Mouse (Mus musculus): ENCODE measurements around the gene Atp2c2. TPM values are rescaled to one million over a fixed set of nuclear protein-coding genes. Genes with fewer than 3 reads are reported as not detected.
A peak's percentile ranks its signal among the peaks of the same experiment; 100 is the strongest.

The Atp2c2 gene
- polyA plus RNA-seq, 1 experiment from 2014 or later = not detected

DNA sequence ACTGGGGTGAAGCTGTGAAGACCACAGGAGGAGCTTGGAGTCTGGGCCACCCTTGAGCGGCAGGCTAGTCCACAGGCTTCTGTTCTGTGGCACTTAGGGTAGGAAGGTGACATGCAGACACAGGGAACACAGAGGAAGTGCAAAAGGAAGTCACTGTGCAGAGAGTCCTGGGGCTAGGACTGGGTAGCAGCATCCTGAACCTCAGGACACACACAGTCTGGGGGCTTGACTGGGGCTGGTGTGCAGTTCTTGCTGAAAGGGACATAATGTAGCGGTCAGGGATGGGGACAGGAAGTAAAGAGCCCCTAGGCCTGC is 56.3 kb downstream of the Atp2c2 start:
- H3K4me3 ChIP-seq = no peak overlapping the region
- H3K27me3 ChIP-seq = no peaks in the 10 kb centered on the region
- 57% methylated on average over 2 of the region's 2 CpGs for WGBS

DNA sequence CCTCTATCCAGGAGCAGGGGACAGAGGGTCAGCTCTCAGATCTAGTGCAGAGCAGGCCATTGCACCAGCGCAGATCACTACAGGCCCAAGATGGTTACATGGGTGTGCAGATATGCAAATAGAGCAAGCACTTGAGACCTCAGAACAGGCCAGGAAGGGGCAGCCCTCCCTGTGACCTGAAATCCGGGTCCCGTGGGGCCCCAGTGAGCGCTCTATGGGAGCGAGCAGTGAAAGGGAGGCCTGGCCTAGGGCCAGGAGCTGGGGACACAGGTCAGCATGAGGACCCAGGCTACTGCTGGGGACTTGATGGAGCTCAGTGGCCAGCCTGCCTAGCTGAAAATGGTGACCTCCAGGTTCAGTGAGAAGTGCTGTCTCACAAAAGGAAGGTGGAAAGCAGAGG is 56.7 kb downstream of the Atp2c2 start:
- Histone ChIP-seq H3K9me3 (replicated peaks) (no peaks in the 10 kb centered on the region), H3K4me2 (no peak overlapping the region), H3K36me3 (ENCODE audit: poor library complexity, severe bottlenecking) (peaks cover 19% of the 10 kb centered on the region), H3K4me3 (no peak overlapping the region), H3K9ac (no peak overlapping the region), H3K4me1 (peaks cover 17% of the 10 kb centered on the region), H3K27me3 (no peaks in the 10 kb centered on the region), H3K27ac (no peak overlapping the region)
- ATAC-seq = no peak
- WGBS = 68% methylated on average over 5 of the region's 5 CpGs

More for the DNA sequence above, 56.3 kb downstream of the Atp2c2 start:
- Histone ChIP-seq H3K4me2 (peak overlapping the region; percentile 51), H3K27ac (no peak overlapping the region), H3K9me3 (replicated peaks) (no peaks in the 10 kb centered on the region), H3K36me3 (ENCODE audit: poor library complexity, severe bottlenecking) (peaks cover 15% of the 10 kb centered on the region), H3K9ac (no peak overlapping the region), H3K4me1 (peaks cover 17% of the 10 kb centered on the region)
- ATAC-seq = no peak

DNA sequence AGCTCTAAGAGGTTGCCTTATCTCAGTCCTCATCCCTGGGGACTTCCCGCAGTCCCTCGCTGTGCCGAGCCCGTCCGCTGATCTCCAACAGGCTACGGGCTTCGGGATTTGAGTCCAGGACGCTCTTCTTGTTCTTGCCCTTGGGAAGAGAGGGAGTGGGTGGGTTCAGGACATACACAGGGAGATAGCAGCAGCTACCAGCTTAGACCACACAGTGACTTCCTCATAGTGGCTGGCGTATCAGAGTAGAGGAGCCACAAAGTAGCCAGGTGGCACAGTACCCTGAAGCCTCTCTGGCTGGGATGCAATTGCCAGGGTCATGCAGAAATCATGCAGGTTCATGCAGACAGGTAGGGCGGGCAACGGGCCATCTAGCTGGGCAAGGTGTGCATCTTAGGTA is 61.9 kb downstream of the Atp2c2 start:
- Histone ChIP-seq H3K4me1 (no peaks in the 10 kb centered on the region), H3K27me3 (no peaks in the 10 kb centered on the region), H3K9me3 (replicated peaks) (no peaks in the 10 kb centered on the region), H3K9ac (no peak overlapping the region), H3K27ac (no peak overlapping the region), H3K4me3 (no peak overlapping the region), H3K36me3 (ENCODE audit: poor library complexity, severe bottlenecking) (peaks cover 62% of the 10 kb centered on the region), H3K4me2 (no peak overlapping the region)
- no peak for ATAC-seq
- WGBS = 94% methylated on average over 11 of the region's 11 CpGs

DNA sequence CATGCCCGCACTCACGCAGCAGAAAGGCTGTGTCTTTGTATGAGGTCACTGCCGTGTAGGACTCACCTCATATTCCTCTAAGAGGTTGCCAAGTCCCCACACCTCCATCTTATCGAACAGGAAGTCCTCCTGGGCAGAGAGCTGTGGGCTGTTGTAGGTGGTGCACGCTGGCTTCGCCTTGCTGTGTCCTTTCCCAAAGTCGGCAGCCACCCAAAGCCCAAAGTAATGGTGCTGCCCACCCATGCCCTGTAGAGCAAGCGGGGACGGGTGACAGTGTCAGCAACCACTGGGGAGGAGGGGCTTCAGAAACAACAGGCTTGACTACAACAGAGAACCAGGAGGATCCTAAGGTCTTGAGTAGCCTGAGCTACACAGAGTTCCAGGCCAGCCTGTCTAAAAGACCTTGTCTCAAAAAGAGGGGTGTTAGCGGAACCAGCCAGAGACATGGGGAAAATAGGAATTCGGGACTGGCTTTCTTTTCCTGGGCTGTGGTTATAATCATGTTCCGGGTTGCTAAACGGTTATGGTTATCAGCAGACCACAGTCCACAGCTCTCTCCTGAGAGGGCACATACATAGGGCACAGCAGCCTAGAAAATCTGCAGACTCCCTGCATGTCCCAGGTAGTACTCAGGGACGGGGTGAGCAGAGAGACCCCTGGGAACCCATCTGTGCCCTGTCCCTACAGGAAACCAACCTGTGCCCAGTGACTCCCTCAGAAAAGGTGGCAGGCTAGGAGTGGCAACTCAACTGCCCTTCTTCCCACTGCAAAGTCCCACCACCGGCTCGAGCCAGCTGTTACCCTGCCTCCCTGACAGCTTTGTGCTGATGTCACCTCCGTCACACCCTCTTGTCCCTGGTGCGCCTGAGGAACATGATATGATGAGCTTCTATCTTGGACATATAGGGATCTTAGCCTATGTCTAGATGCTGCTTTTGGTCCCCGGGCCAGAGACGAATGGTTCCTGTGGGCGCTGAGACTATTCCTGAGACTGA is 62.7 kb downstream of the Atp2c2 start:
- no peaks in the 10 kb centered on the region for H3K27me3 ChIP-seq
- no peak overlapping the region for H3K9ac ChIP-seq
- no peak for ATAC-seq
- H3K27ac ChIP-seq = no peak overlapping the region
- H3K9me3 ChIP-seq (replicated peaks) = no peaks in the 10 kb centered on the region
- H3K4me1 ChIP-seq = no peaks in the 10 kb centered on the region
- 90% methylated on average over 21 of the region's 21 CpGs for WGBS
- peaks cover 70% of the 10 kb centered on the region for H3K36me3 ChIP-seq (ENCODE audit: poor library complexity, severe bottlenecking)
- no peak overlapping the region for H3K4me3 ChIP-seq
- no peak overlapping the region for H3K4me2 ChIP-seq

DNA sequence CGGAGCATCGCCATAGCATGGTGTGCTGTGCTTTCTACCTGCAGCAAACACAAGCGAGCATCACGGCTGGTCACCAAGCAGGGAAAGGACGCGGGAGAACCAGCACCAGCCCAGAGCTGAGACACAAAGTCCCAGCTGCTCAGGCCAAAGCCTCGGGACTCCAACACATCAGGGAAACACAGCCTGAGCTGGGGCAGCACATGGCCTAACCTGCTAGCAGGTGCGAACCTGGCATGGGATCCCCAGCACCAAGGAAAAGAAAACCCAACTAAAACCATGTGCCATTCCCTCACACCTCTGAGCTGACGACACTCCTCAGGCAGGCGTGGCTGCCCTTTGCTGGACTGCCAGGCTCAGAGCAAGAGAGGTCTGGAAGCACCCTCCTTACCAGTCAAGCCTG is 65.5 kb downstream of the Atp2c2 start:
- Histone ChIP-seq H3K27me3 (no peaks in the 10 kb centered on the region), H3K9me3 (replicated peaks) (no peaks in the 10 kb centered on the region), H3K4me1 (no peaks in the 10 kb centered on the region), H3K36me3 (ENCODE audit: poor library complexity, severe bottlenecking) (peaks cover 79% of the 10 kb centered on the region), H3K9ac (no peak overlapping the region), H3K4me3 (no peak overlapping the region), H3K4me2 (no peak overlapping the region), H3K27ac (no peak overlapping the region)
- no peak for ATAC-seq
- WGBS = 84% methylated on average over 10 of the region's 10 CpGs

DNA sequence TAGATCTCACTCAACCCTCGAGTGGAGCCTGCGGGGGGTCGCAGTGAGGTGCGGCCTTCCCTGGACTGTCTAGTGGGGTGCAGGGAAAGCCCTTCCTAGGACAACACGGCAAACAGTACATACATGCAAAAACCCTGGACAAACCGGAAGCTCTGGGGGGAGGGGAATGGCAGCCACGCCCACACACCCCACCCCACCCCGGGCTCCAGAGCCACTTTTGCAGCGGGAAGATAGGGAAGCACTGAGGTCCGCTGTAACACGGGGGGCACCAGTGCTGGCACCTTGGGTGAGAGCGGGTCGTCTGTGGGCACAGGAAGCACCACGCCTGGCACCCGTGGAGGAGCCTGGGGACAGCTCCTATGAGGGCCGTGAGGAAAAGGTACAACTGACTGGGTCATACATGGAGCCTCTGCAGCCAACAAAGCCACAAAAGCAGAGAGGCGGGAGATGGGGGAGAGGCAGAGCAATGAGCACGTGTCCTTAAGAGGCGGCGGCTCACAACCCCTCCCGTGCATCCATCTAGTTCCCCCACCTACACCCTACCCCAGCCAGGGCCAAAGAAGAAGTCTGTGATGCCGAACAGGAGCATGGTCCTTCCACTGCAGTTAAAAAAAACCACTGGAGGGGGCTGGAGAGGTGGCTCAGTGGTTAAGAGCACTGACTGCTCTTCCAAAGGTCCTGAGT is 66.1 kb downstream of the Atp2c2 start:
- Histone ChIP-seq H3K36me3 (ENCODE audit: poor library complexity, severe bottlenecking) (peaks cover 73% of the 10 kb centered on the region), H3K27ac (no peak overlapping the region), H3K27me3 (no peaks in the 10 kb centered on the region), H3K4me2 (no peak overlapping the region), H3K4me1 (no peaks in the 10 kb centered on the region), H3K4me3 (no peak overlapping the region), H3K9me3 (replicated peaks) (no peaks in the 10 kb centered on the region), H3K9ac (no peak overlapping the region)
- WGBS = 87% methylated on average over 22 of the region's 22 CpGs
- no peak for ATAC-seq

DNA sequence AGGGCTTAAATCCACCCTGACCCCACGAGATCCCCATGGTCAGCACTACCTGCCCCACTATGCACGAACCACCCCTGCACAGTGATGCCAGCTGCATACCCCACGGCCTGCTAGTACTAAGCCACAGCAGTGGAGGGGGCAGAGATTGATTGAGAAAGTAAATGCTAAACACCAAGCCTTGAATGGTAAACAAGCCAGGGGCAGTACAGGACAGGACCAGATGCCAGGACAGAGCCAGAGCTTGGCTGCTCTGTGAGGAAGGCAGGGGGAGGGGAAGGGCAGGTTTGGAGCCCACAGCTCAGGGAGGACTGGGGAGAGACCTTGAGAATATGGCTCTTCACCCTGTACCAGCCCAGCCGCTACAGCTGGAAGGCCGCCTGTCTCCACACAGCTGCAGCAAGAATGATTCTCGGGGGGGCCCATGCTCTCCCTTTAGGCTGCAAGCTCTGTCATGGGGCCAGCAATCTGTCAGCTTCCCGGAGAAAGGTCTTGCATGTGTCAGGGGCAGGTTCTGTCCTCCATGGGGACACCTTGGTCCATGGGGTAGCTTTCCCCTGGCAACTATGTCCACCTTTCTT is 76.9 kb downstream of the Atp2c2 start:
- no peaks in the 10 kb centered on the region; the same call in 1 of the 2 replicates for H3K27me3 ChIP-seq
- 91% methylated on average over 7 of the region's 7 CpGs for WGBS
- peak overlapping the region; percentile 90 for H3K4me2 ChIP-seq
- no peak overlapping the region for H3K27ac ChIP-seq
- ATAC-seq = no peak
- H3K9ac ChIP-seq = no peak overlapping the region
- no peaks in the 10 kb centered on the region for H3K9me3 ChIP-seq (replicated peaks)
- peaks cover 12% of the 10 kb centered on the region; the same call in 1 of the 2 replicates for H3K36me3 ChIP-seq (ENCODE audit: poor library complexity, severe bottlenecking)
- H3K4me3 ChIP-seq = no peak overlapping the region
- peaks cover 20% of the 10 kb centered on the region for H3K4me1 ChIP-seq

DNA sequence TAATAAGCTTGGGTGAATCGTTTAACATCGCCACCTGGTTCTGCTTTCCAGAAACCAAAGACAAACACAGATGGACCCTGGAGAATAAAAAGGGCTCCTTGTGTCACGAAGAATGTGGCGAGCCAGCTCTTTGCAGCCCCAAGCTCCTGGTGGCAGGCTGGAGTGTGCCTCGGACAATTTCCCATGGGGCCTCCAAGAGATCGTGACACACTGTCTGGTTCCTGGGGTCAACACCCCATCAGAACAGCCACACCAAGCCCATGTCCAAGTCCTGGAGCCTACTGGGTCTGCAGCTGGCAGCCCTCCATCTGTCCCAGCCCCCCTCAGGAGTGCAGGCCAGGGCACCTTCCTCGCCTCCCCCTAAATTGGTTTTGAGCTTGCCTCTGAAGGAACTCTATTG is 78.0 kb downstream of the Atp2c2 start:
- WGBS = 21% methylated on average over 7 of the region's 7 CpGs
- Histone ChIP-seq H3K9me3 (replicated peaks) (no peaks in the 10 kb centered on the region), H3K36me3 (ENCODE audit: poor library complexity, severe bottlenecking) (0 out of 2 replicates have a peak, but pooled peaks cover 6% of the 10 kb centered on the region), H3K4me1 (peaks cover 20% of the 10 kb centered on the region), H3K4me2 (peak overlapping the region; percentile 90), H3K27ac (peak overlapping the region; percentile 75), H3K27me3 (no peaks in the 10 kb centered on the region; the same call in 1 of the 2 replicates), H3K9ac (peak overlapping the region; percentile 80), H3K4me3 (peak overlapping the region; percentile 58)
- ATAC-seq = no peak

DNA sequence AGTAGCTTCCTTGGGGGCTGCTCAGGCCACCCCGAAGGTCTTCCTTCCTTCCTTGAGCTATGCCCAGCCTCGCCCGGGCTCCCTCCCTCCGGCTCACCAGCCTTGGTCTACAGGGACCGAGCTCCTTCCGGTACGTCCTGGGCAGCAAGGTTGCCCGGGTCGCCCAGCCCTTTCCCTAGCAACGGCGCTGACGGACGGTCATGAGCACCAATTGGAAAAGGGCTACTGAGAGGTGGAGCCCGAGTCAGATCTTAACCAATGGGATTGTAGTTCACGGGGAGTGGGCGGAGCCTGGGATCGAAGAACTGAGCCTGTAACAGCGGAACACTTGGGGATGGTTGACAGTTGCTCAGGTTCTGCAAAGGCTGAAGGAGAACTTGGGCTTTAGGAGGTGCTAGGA is 78.5 kb downstream of the Atp2c2 start, which contains the start of gene Tldc1:
TSS of gene Tldc1 (minus strand) at position 154 of the 400 bp plus-strand sequence.
- Histone ChIP-seq H3K36me3 (ENCODE audit: poor library complexity, severe bottlenecking) (0 out of 2 replicates have a peak, but pooled peaks cover 2% of the 10 kb centered on the region), H3K4me3 (peak within 1 kb of the TSS; percentile 58), H3K9ac (peak within 1 kb of the TSS; percentile 80), H3K4me1 (peaks cover 20% of the 10 kb centered on the region), H3K9me3 (replicated peaks) (no peaks in the 10 kb centered on the region), H3K27ac (peak within 1 kb of the TSS; percentile 75), H3K4me2 (peak within 1 kb of the TSS; percentile 90), H3K27me3 (no peaks in the 10 kb centered on the region; the same call in 1 of the 2 replicates)
- peak; percentile 97 for ATAC-seq
- WGBS = under 1% methylated on average over 18 of the region's 18 CpGs

DNA sequence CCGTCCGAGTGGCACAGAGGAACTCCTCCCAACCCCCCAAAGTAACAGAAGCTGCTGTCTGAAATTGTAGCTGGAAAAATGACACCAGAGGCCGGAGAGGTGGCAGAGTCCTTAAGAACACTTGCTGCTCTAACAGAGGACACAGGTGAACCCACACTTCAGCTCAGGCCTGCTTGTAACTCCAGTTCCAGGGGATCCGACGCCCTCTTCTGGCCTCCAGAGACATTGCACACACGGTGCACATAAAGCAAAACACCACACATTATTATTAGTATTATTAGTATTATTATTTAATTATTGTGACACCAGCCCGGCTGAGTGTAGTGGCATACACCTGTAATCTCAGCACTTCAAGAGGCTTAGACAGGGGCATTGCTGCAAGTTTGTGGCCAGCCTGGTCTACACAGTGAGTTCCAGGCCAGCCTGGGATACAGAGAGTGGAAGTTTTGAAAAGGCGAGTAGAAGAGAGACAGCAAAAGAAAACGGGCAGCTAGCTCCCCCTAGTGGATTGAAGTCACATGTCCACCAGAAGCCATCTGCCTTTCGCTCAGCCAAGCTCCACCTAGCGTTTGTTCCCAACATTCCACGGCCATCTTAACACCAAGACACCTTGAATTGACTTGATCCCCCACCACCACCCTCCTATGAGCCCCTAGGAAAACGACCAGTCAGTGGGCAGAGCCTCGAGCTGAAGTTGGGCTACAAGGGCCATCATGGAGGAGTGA is 79.4 kb downstream of the Atp2c2 start:
- Histone ChIP-seq H3K4me2 (peak overlapping the region; percentile 90), H3K4me3 (no peak overlapping the region), H3K4me1 (peaks cover 28% of the 10 kb centered on the region), H3K36me3 (ENCODE audit: poor library complexity, severe bottlenecking) (no peaks in the 10 kb centered on the region), H3K9me3 (replicated peaks) (no peaks in the 10 kb centered on the region), H3K27me3 (no peaks in the 10 kb centered on the region; the same call in 1 of the 2 replicates), H3K9ac (0 out of 2 replicates have a peak overlapping the region, but pooled peaks have one; percentile 10), H3K27ac (peak overlapping the region; percentile 53; the same call in 1 of the 2 replicates)
- 0 out of 2 replicates have a peak, but pooled peaks have one; percentile 9 for ATAC-seq
- 27% methylated on average over 14 of the region's 14 CpGs for whole genome bisulfite sequencing

DNA sequence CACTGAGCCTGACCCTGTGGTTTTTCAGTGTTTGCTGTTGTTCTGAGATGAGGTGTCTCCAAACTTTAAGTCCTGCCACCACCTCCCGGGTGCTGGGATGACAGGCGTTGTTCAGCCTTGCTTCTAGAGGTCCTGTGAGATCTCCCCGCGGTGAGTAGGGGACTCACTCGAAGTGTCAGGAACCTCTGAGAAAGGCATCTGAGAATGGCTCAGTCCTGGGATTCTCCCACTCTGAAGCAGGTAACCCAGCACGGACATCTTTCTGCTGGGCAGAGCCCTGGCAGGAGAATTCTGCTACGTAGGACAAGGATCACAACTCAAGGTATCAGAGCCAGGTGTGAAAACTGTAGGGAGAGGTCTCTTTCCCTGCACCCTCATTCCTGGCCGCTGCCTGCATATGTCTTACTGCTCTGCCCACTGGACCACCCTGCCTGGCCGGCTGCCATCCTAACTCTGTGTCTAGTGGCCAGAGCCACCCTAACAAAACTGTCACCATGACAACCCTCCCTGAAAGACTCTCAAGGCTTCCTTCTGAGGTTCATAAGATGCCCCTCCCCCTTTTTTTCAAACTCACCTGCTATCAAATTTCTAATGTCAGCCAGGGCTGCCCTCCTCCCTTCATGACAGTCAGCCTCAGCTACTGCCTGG is 80.7 kb downstream of the Atp2c2 start:
- H3K9ac ChIP-seq = no peak overlapping the region
- WGBS = 76% methylated on average over 9 of the region's 9 CpGs
- no peak overlapping the region for H3K27ac ChIP-seq
- no peaks in the 10 kb centered on the region for H3K9me3 ChIP-seq (replicated peaks)
- H3K36me3 ChIP-seq (ENCODE audit: poor library complexity, severe bottlenecking) = no peaks in the 10 kb centered on the region
- H3K4me3 ChIP-seq = no peak overlapping the region
- H3K4me2 ChIP-seq = no peak overlapping the region
- ATAC-seq = no peak
- peaks cover 38% of the 10 kb centered on the region for H3K4me1 ChIP-seq
- H3K27me3 ChIP-seq = no peaks in the 10 kb centered on the region; the same call in 1 of the 2 replicates
